Mouse (Mus musculus) C2C12 (cell line): ENCODE data around the gene Dpy19l2. TPM values are rescaled to one million over a fixed set of nuclear protein-coding genes. Genes with fewer than 3 reads are reported as not detected.

Experiments
- H3K27me3 ChIP-seq: one replicate; pipeline ENCODE4 v1.6.1; 2011; ENCODE audit not compliant: control insufficient read depth, insufficient read depth, insufficient read length
- H3K36me3 ChIP-seq: one replicate; pipeline ENCODE4 v1.6.1; 2011; ENCODE audit not compliant: control insufficient read depth, insufficient read depth
- H3K4me3 ChIP-seq: one replicate; pipeline ENCODE4 v1.5.1; 2011; ENCODE audit warnings: mild to moderate bottlenecking, control low read depth; ENCODE audit not compliant: poor library complexity, insufficient read depth, severe bottlenecking
- H3K79me2 ChIP-seq: one replicate; pipeline ENCODE4 v1.6.1; 2011; ENCODE audit not compliant: control insufficient read depth, insufficient read depth
- H3K79me3 ChIP-seq: one replicate; pipeline ENCODE4 v1.6.1; 2011; ENCODE audit warnings: low read depth, control low read depth
- H3ac ChIP-seq: one replicate; pipeline ENCODE3; 2011; ENCODE audit warnings: low read depth; ENCODE audit not compliant: control insufficient read depth, insufficient read length
- CEBPB ChIP-seq: IDR thresholded peaks from one replicate; pipeline ENCODE4 v1.6.1; 2011; ENCODE audit warnings: low read depth, mild to moderate bottlenecking, control low read depth, moderate library complexity
- CTCF ChIP-seq: IDR thresholded peaks from one replicate; pipeline ENCODE4 v1.5.1; 2011; ENCODE audit not compliant: control insufficient read depth, insufficient read depth, insufficient read length
- FOSL1 ChIP-seq: IDR thresholded peaks from one replicate; pipeline ENCODE4 v1.8.0; 2011; ENCODE audit warnings: mild to moderate bottlenecking, low read length; ENCODE audit not compliant: poor library complexity, insufficient read depth, severe bottlenecking
- MAX ChIP-seq: IDR thresholded peaks from one replicate; pipeline ENCODE4 v1.6.1; 2011; ENCODE audit warnings: mild to moderate bottlenecking, control low read depth
- MYOD1 ChIP-seq: IDR thresholded peaks from one replicate; pipeline ENCODE4 v1.6.1; 2011; ENCODE audit warnings: low read depth; ENCODE audit not compliant: control insufficient read depth, insufficient read length
- MYOG ChIP-seq: IDR thresholded peaks from one replicate; pipeline ENCODE4 v1.6.1; 2011; ENCODE audit not compliant: control insufficient read depth, insufficient read length; ENCODE audit errors: extremely low read depth
- USF1 ChIP-seq: IDR thresholded peaks from one replicate; pipeline ENCODE4 v1.6.1; 2011; ENCODE audit warnings: low read depth, mild to moderate bottlenecking, control low read depth, moderate library complexity
- polyA plus RNA-seq: library from polyadenylated mRNA; unstranded; fragments of >200 nt; fragmentation: generic; extraction: Trizol; gene quantifications from one replicate; pipeline ENCODE4 v1.2.1, GENCODE M21; 2012; ENCODE audit warnings: missing spikeins

Dpy19l2 gene
- polyA plus RNA-seq, 1 experiment = not detected

- Histone ChIP-seq H3K79me2 (no peaks in the 10 kb centered on the region), H3K79me3 (no peaks in the 10 kb centered on the region), H3K4me3 (no peak overlapping the region), H3ac (no peak overlapping the region), H3K27me3 (peaks cover 3% of the 10 kb centered on the region), H3K36me3 (no peaks in the 10 kb centered on the region)
- no peak for TF ChIP-seq MYOD1
- no peak for TF ChIP-seq USF1
- no peak for TF ChIP-seq CEBPB
- TF ChIP-seq CTCF = no peak
- no peak for TF ChIP-seq FOSL1
- no peak for TF ChIP-seq MAX
- no peak for TF ChIP-seq MYOG
These were observed 157.9 kb downstream of the Dpy19l2 start for GRCm38 (mm10) chr9:24538159-24538558.

GRCm38 (mm10) chr9:24516575-24517139, 179.4 kb downstream of the Dpy19l2 start:
- Histone ChIP-seq H3ac (no peak overlapping the region), H3K4me3 (no peak overlapping the region), H3K79me2 (no peaks in the 10 kb centered on the region), H3K36me3 (no peaks in the 10 kb centered on the region), H3K79me3 (no peaks in the 10 kb centered on the region), H3K27me3 (no peaks in the 10 kb centered on the region)
- no peak for TF ChIP-seq FOSL1
- TF ChIP-seq CTCF = peak; percentile 73

DNA sequence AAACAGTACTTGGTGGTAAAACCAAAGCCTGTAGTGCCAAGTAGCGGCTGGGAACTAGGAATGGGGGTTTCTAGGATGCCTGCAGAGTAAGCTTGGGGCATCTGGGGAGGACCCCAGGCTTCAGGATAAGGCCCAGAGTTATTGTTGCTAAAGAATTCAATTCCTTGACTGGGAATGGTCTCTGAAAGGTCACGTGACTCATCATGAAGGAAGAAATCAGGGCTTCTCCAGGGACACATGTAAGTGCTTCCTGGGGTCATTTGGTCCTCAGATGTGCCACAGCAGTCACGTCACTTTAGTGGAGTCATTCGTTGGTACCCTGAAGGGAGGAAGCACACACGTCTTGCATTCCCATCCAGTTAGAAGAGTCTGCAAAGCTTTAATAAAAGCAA, 182.0 kb downstream of the Dpy19l2 start:
- H3K27me3 ChIP-seq = no peaks in the 10 kb centered on the region
- no peaks in the 10 kb centered on the region for H3K79me3 ChIP-seq
- H3ac ChIP-seq = no peak overlapping the region
- H3K36me3 ChIP-seq = no peaks in the 10 kb centered on the region
- H3K79me2 ChIP-seq = no peaks in the 10 kb centered on the region
- TF ChIP-seq USF1 = peak; percentile 64
- no peak for TF ChIP-seq FOSL1
- no peak overlapping the region for H3K4me3 ChIP-seq

GRCm38 (mm10) chr9:24513290-24514077, 182.6 kb downstream of the Dpy19l2 start:
- no peak overlapping the region for H3K4me3 ChIP-seq

GRCm38 (mm10) chr9:24512121-24512539, 184.0 kb downstream of the Dpy19l2 start:
- Histone ChIP-seq H3K79me3 (no peaks in the 10 kb centered on the region), H3K4me3 (no peak overlapping the region), H3K27me3 (no peaks in the 10 kb centered on the region), H3K79me2 (no peaks in the 10 kb centered on the region), H3ac (no peak overlapping the region), H3K36me3 (no peaks in the 10 kb centered on the region)
- no peak for TF ChIP-seq MAX
- no peak for TF ChIP-seq CEBPB
- no peak for TF ChIP-seq MYOD1
- no peak for TF ChIP-seq MYOG
- no peak for TF ChIP-seq USF1
- no peak for TF ChIP-seq FOSL1
- TF ChIP-seq CTCF = no peak

More at GRCm38 (mm10) chr9:24513290-24514077, 182.6 kb downstream of the Dpy19l2 start:
- H3K36me3 ChIP-seq = no peaks in the 10 kb centered on the region
- no peaks in the 10 kb centered on the region for H3K27me3 ChIP-seq
- no peak overlapping the region for H3ac ChIP-seq
- TF ChIP-seq CEBPB (no peak), MAX (no peak), CTCF (no peak), FOSL1 (no peak), USF1 (no peak), MYOG (no peak), MYOD1 (no peak)
- H3K79me3 ChIP-seq = no peaks in the 10 kb centered on the region
- H3K79me2 ChIP-seq = no peaks in the 10 kb centered on the region

- H3K4me3 ChIP-seq = no peak overlapping the region
- H3ac ChIP-seq = no peak overlapping the region
- no peaks in the 10 kb centered on the region for H3K79me2 ChIP-seq
- H3K27me3 ChIP-seq = no peaks in the 10 kb centered on the region
- no peaks in the 10 kb centered on the region for H3K79me3 ChIP-seq
- no peaks in the 10 kb centered on the region for H3K36me3 ChIP-seq
- TF ChIP-seq MAX = no peak
- TF ChIP-seq MYOD1 = peak; percentile 67
- no peak for TF ChIP-seq FOSL1
These were observed 184.5 kb downstream of the Dpy19l2 start for GRCm38 (mm10) chr9:24511371-24512120.
